Mouse (Mus musculus): Measurements from ENCODE around the gene Lsm14a. TPM values are rescaled to one million over a fixed set of nuclear protein-coding genes. Genes with fewer than 3 reads are reported as not detected.

The Lsm14a gene
- total RNA-seq, 2 experiments from 2014 or later: 134 TPM

GRCm38 (mm10) chr7:34317901-34318476 is 75.1 kb downstream of the Lsm14a start:
- DNase-seq (ENCODE audit: low spot score in 2 of 2): no peak

DNA sequence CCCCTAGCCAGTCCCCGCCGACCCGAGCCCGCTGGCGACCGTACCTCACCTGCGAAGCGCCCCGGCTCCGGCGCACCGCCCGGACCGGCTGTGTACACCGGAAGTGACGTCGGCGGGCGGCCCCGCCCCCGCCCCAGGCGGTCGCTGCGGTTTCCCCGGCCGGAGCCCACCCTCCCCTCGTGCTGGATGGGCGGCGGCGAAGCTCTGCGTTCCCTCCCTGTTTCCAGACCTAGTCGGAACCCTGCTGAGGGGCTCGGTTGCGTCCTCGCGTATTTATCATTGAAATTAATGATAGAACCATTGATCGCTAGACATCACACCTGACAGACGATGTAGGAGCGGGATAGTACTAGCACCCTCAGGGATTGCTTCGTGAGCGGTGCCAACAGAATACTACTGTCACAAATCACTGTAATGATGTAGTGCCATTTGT is 79.7 kb downstream of the Lsm14a start, which contains the start of gene 4931406P16Rik:
TSS of gene 4931406P16Rik (minus strand) at position 109 of the 433 bp plus-strand sequence.
- peak in 1 of 2 experiments; percentile 68 for DNase-seq (ENCODE audit: low spot score in 2 of 2)

GRCm38 (mm10) chr7:34312786-34313442 is 80.2 kb downstream of the Lsm14a start:
- peak; percentile 44 to 69 for DNase-seq (ENCODE audit: low spot score in 2 of 2)

- no peak for DNase-seq (ENCODE audit: low spot score in 2 of 2)
Observed at GRCm38 (mm10) chr7:34309186-34309764, 83.8 kb downstream of the Lsm14a start.

DNA sequence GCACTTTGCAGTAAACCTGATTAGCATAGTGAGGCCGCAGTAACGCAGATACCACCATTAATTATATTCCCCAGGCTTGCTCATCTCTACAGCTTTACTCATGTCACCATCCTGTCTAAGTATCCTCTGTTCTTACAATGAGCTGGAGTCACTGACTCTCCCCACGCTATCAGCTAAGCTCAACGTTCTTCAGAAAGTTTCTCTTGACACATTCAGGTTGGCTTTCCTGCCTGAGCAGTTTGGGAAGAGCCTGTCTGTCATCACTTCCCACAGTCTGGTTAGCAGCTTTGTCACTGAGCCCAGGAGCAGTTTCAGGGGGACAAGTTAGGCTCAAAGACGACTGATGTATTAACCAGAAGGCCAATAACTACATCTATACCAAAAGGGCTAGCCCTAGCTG is 84.5 kb downstream of the Lsm14a start:
- no peak for DNase-seq (ENCODE audit: low spot score in 2 of 2)

- DNase-seq (ENCODE audit: low spot score in 2 of 2): no peak
Observed at GRCm38 (mm10) chr7:34305454-34305853, 87.7 kb downstream of the Lsm14a start.

- DNase-seq (ENCODE audit: low spot score in 2 of 2): no peak
Observed at GRCm38 (mm10) chr7:34302651-34303050, 90.5 kb downstream of the Lsm14a start.

GRCm38 (mm10) chr7:34301952-34302351 is 91.2 kb downstream of the Lsm14a start:
- no peak for DNase-seq (ENCODE audit: low spot score in 2 of 2)

GRCm38 (mm10) chr7:34298818-34299217 is 94.3 kb downstream of the Lsm14a start:
- DNase-seq (ENCODE audit: low spot score in 2 of 2): no peak

DNA sequence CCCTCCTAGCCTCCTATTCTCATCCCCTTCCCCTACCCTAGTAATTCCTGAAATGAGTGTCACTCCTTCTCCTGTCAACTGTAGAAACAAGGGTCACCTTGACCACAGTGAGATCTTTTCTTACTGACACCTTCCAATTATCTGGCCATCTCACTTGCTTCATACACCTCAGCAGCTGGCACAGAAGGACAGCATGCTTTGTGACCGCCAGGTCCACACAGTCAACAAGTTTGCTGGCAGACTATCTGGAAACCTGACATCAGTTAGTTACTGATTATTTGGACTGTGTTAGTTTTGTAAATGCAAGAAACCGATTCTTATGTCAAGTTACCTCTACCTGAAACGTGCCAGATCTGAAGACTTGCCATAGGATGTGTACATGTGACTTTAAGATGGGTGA is 97.0 kb downstream of the Lsm14a start:
- no peak for DNase-seq (ENCODE audit: low spot score in 2 of 2)

Other genes starting within 250 kb of the Lsm14a start
- 100 to 1,000 TPM; 101 to 107 TPM for gene Uba2, start 223.7 kb downstream of the Lsm14a start, total RNA-seq (2021)
- 10 to 100 TPM; 28.3 to 31.6 TPM for gene Pdcd2l, start 196.7 kb downstream of the Lsm14a start, total RNA-seq (2021)
- 100 to 1,000 TPM; 298 to 310 TPM for gene Gpi1, start 163.0 kb downstream of the Lsm14a start, total RNA-seq (2021)
- gene Gm6096, start 142.3 kb downstream of the Lsm14a start, total RNA-seq (2021): not detected
- gene 4931406P16Rik, start 79.8 kb downstream of the Lsm14a start, total RNA-seq (2021): 10 to 100 TPM; 89.3 to 90.7 TPM

Measured in adrenal gland, postnatal 4 days (tissue).